Mouse (Mus musculus): Measurements from ENCODE around the gene Arsa. TPM values are rescaled to one million over a fixed set of nuclear protein-coding genes. Genes with fewer than 3 reads are reported as not detected.

Gene Arsa
- polyA plus RNA-seq, 1 experiment: 17.9 TPM

DNA sequence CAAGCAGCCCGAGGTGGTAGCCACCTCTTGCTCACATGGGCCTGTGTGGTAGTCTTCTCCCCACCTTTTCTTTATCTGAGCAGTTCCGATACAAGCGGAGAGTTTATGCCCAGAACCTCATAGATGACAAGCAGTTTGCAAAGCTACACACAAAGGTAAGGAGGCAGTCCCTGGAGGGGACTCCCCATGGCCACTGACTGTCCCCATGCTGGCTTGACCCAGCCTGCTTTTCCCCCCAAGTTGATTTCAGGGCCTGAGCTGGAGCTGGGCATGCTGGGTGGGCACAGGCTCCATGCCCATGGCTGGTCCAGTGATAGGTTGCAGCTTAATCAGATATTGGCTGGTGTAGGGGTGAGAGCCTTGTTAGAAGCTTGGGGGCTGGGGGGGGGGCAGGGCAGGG lies 24.1 kb upstream of the Arsa start:
- TF ChIP-seq EP300 (IDR thresholded peaks at IDR 0.05; ENCODE audit: insufficient read depth, low read depth, low read length) (no peak), POLR2A (IDR thresholded peaks at IDR 0.05; ENCODE audit: insufficient read depth, low read length) (no peak), CTCF (IDR thresholded peaks at IDR 0.05; ENCODE audit: low read depth, low read length) (no peak)
- H3K4me3 ChIP-seq (ENCODE audit: low read depth, low read length): no peak overlapping the region
- H3K27me3 ChIP-seq (ENCODE audit: control insufficient read depth, insufficient read depth, low read length, poor library complexity, severe bottlenecking): peaks cover 5% of the 10 kb centered on the region; the same call in 1 of the 2 replicates
- H3K36me3 ChIP-seq (ENCODE audit: control insufficient read depth, insufficient read depth, low read length, poor library complexity, severe bottlenecking): no peaks in the 10 kb centered on the region
- no peak overlapping the region for H3K9ac ChIP-seq (ENCODE audit: low read depth, poor library complexity, severe bottlenecking)
- no peaks in the 10 kb centered on the region for H3K4me1 ChIP-seq (ENCODE audit: control insufficient read depth, insufficient read depth, low read length)
- H3K9me3 ChIP-seq (replicated peaks; ENCODE audit: control insufficient read depth, insufficient read depth, low read length, poor library complexity, severe bottlenecking): no peaks in the 10 kb centered on the region
- H3K27ac ChIP-seq (ENCODE audit: insufficient read depth, low read length): no peak overlapping the region

DNA sequence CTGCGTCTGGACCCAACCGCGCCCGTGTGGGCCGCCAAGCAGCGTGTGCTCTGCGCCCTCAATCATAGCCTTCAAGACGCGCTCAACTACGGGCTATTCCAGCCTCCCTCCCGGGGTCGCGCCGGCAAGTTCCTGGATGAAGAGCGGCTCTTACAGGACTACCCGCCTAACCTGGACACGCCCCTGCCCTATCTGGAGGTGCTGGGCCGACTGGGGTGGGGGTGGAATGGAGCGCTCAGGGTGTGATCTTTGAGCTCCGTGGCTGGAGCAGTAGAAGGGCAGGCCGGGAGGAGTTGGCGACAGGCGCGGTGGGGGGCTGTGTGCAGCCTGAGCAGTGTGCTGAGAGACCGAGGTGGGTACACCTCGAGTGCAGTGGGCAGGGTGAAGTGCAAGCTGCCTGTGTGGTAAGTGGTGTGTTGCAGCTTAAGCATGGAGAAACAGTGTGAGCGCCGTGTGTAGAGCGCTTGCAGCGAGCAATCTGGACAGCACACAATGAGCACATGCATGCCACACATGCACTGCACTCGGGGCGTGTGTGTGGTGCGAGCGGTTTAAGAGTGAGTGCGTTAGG lies 23.1 kb upstream of the Arsa start:
- peak overlapping the region; percentile 82 for H3K4me3 ChIP-seq (ENCODE audit: low read depth, low read length)
- H3K27ac ChIP-seq (ENCODE audit: insufficient read depth, low read length): no peak overlapping the region
- no peaks in the 10 kb centered on the region for H3K4me1 ChIP-seq (ENCODE audit: control insufficient read depth, insufficient read depth, low read length)
- TF ChIP-seq EP300 (IDR thresholded peaks at IDR 0.05; ENCODE audit: insufficient read depth, low read depth, low read length) (peak; percentile 9; the same call in 1 of the 2 replicates), POLR2A (IDR thresholded peaks at IDR 0.05; ENCODE audit: insufficient read depth, low read length) (no peak)
- peak overlapping the region; percentile 89 for H3K9ac ChIP-seq (ENCODE audit: low read depth, poor library complexity, severe bottlenecking)
- H3K9me3 ChIP-seq (replicated peaks; ENCODE audit: control insufficient read depth, insufficient read depth, low read length, poor library complexity, severe bottlenecking): no peaks in the 10 kb centered on the region
- H3K36me3 ChIP-seq (ENCODE audit: control insufficient read depth, insufficient read depth, low read length, poor library complexity, severe bottlenecking): no peaks in the 10 kb centered on the region
- H3K27me3 ChIP-seq (ENCODE audit: control insufficient read depth, insufficient read depth, low read length, poor library complexity, severe bottlenecking): peaks cover 5% of the 10 kb centered on the region; the same call in 1 of the 2 replicates

DNA sequence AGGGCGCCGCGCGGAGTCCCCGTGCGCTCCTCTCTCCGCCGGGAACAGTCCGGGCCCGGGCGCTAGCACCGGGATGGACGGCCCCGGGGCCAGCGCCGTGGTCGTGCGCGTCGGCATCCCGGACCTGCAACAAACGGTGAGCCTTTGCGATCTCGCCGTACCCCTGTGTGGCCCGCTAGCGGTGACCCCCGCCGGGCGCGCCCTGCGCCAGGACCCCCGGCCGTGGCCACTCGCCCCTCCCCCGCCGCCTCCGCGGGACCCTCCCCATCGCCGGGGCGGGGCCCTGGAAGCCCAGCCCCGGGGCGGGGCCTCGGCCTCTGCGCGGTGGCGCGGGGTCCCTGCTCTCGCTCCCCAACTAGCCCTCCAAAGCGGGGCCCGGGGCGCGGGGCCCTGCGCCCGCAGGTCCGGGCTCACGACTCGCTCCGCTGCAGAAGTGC lies 22.6 kb upstream of the Arsa start:
- no peak overlapping the region for H3K27ac ChIP-seq (ENCODE audit: insufficient read depth, low read length)

DNA sequence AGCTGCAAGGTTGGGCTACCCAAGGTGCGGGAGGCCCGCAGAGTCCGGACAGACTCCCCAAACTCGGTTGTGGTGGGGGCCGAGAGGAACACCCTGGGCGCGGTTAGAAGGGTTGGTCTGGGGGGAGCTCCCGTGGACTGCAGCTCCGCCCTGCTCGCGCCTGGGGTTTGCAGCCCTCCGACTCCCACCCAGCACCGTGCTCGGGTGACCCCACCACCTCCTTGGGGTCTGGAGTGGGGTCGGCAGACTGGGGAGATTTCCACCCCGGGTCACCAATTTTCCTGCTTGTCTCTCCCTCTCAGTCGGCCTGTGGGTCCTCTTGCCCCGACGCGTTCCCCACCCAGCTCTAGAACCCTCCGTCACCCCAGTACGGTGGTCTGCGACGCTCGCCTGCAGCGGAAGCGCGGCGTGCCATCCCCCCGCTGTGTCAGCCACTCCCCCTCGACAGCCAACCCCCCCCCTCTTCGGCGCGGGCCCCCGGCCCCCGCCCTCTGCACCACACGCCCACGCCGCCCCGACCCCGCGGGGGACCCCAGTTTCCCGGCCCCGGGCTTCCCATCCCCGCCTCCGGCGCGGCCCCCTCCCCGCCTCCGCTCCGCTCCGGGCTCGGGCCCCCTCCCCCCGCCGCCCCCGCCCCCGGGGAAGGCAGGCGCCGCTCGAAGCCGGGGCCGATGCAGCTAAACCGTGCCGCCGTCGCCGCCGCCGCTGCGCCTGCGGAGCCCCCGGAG lies 21.9 kb upstream of the Arsa start, which contains the start of gene Shank3:
Gene Shank3 (plus strand): TSS at position 663 of the 728 bp plus-strand sequence.
- Histone ChIP-seq H3K9ac (ENCODE audit: low read depth, poor library complexity, severe bottlenecking) (peak within 1 kb of the TSS; percentile 89), H3K27me3 (ENCODE audit: control insufficient read depth, insufficient read depth, low read length, poor library complexity, severe bottlenecking) (peaks cover 5% of the 10 kb centered on the region; the same call in 1 of the 2 replicates), H3K36me3 (ENCODE audit: control insufficient read depth, insufficient read depth, low read length, poor library complexity, severe bottlenecking) (no peaks in the 10 kb centered on the region), H3K4me1 (ENCODE audit: control insufficient read depth, insufficient read depth, low read length) (no peaks in the 10 kb centered on the region), H3K9me3 (replicated peaks; ENCODE audit: control insufficient read depth, insufficient read depth, low read length, poor library complexity, severe bottlenecking) (no peaks in the 10 kb centered on the region), H3K4me3 (ENCODE audit: low read depth, low read length) (peak within 1 kb of the TSS; percentile 82), H3K27ac (ENCODE audit: insufficient read depth, low read length) (no peak within 1 kb of the TSS)
- TF ChIP-seq EP300 (IDR thresholded peaks at IDR 0.05; ENCODE audit: insufficient read depth, low read depth, low read length): no peak
- no peak for TF ChIP-seq POLR2A (IDR thresholded peaks at IDR 0.05; ENCODE audit: insufficient read depth, low read length)
- TF ChIP-seq CTCF (IDR thresholded peaks at IDR 0.05; ENCODE audit: low read depth, low read length): no peak

More for the DNA sequence above, 22.6 kb upstream of the Arsa start:
- Histone ChIP-seq H3K9me3 (replicated peaks; ENCODE audit: control insufficient read depth, insufficient read depth, low read length, poor library complexity, severe bottlenecking) (no peaks in the 10 kb centered on the region), H3K4me3 (ENCODE audit: low read depth, low read length) (peak overlapping the region; percentile 82), H3K9ac (ENCODE audit: low read depth, poor library complexity, severe bottlenecking) (peak overlapping the region; percentile 89), H3K27me3 (ENCODE audit: control insufficient read depth, insufficient read depth, low read length, poor library complexity, severe bottlenecking) (peaks cover 5% of the 10 kb centered on the region; the same call in 1 of the 2 replicates), H3K4me1 (ENCODE audit: control insufficient read depth, insufficient read depth, low read length) (no peaks in the 10 kb centered on the region), H3K36me3 (ENCODE audit: control insufficient read depth, insufficient read depth, low read length, poor library complexity, severe bottlenecking) (no peaks in the 10 kb centered on the region)
- peak; percentile 17 for TF ChIP-seq POLR2A (IDR thresholded peaks at IDR 0.05; ENCODE audit: insufficient read depth, low read length)
- TF ChIP-seq CTCF (IDR thresholded peaks at IDR 0.05; ENCODE audit: low read depth, low read length): no peak
- no peak for TF ChIP-seq EP300 (IDR thresholded peaks at IDR 0.05; ENCODE audit: insufficient read depth, low read depth, low read length)

DNA sequence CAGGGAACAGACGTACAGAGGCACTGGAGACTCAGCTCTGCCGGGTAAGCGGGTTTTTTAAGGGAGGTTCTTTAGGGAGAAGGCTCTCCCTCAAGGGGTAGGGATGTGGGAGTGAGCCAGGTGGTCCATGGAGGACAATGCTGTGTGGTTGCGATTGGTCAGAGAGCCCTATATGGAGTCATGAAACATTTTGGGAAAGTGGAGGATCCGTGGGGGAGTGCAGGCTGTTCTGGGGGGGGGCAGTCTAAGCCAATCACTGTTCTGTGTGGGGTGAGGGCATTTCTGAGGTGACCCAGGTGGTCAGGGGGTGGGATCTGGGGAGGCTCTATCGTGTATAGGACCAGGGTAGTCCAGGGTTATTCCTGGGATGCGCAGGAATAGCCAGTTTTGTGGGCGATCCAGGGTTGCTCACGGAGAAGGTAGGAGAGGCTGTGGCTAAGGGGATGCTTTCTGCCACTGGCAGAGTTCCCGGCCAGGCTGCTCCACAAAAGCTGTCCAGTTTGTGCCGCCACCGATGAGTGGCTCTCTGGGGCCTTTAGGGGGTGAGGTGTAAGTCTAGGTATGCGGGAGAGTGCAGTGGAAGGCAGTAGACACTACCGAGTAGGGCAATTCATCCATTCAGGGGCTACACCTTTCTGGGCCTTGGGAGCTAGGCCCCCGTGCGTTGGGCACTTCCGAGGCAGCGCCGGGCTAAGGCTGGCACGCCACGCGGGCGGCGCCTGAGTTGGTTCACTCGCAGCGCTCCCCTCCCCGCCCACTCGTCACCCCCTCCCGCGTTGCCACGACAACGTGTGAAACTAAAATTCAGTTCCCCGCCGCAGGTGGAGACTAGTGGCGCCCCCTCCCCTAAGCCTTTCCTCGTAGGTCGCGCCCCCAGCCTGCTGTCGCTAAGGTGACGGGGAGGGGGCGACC lies 21.1 kb upstream of the Arsa start:
- Histone ChIP-seq H3K9ac (ENCODE audit: low read depth, poor library complexity, severe bottlenecking) (peak overlapping the region; percentile 89), H3K9me3 (replicated peaks; ENCODE audit: control insufficient read depth, insufficient read depth, low read length, poor library complexity, severe bottlenecking) (no peaks in the 10 kb centered on the region), H3K27me3 (ENCODE audit: control insufficient read depth, insufficient read depth, low read length, poor library complexity, severe bottlenecking) (peaks cover 5% of the 10 kb centered on the region; the same call in 1 of the 2 replicates), H3K4me3 (ENCODE audit: low read depth, low read length) (peak overlapping the region; percentile 61), H3K27ac (ENCODE audit: insufficient read depth, low read length) (no peak overlapping the region), H3K4me1 (ENCODE audit: control insufficient read depth, insufficient read depth, low read length) (no peaks in the 10 kb centered on the region), H3K36me3 (ENCODE audit: control insufficient read depth, insufficient read depth, low read length, poor library complexity, severe bottlenecking) (no peaks in the 10 kb centered on the region)
- TF ChIP-seq POLR2A (IDR thresholded peaks at IDR 0.05; ENCODE audit: insufficient read depth, low read length): no peak
- TF ChIP-seq CTCF (IDR thresholded peaks at IDR 0.05; ENCODE audit: low read depth, low read length): no peak
- no peak for TF ChIP-seq EP300 (IDR thresholded peaks at IDR 0.05; ENCODE audit: insufficient read depth, low read depth, low read length)

All from ES-Bruce4 (cell line).